Mouse (Mus musculus) limb, embryonic 15.5 days (tissue): Measurements from ENCODE around the gene Nckap5l. TPM values are rescaled to one million over a fixed set of nuclear protein-coding genes. Genes with fewer than 3 reads are reported as not detected.

ENCODE experiments used
- ATAC-seq: fragments of 200-750 bp; cut with Nextera tagmentation; 2 replicates; pipeline ENCODE4 v1.8.0; 2017; ENCODE audit warnings: low read depth, moderate TSS enrichment; ENCODE audit not compliant: insufficient number of reproducible peaks, low FRiP score, low TSS enrichment
- H3K27ac ChIP-seq: fragments of 300-500 bp; sonication (generic); 2 replicates; pipeline ENCODE4 v1.5.1; 2015; ENCODE audit warnings: moderate library complexity, mild to moderate bottlenecking, inconsistent platforms
- H3K27me3 ChIP-seq: fragments of 300-500 bp; sonication (generic); 2 replicates; pipeline ENCODE4 v1.6.1; 2015; ENCODE audit warnings: inconsistent platforms
- H3K36me3 ChIP-seq: fragments of 300-500 bp; sonication (generic); 2 replicates; pipeline ENCODE4 v1.6.1; 2015; ENCODE audit warnings: inconsistent platforms
- H3K4me1 ChIP-seq: fragments of 300-500 bp; sonication (generic); 2 replicates; pipeline ENCODE4 v1.6.1; 2015; ENCODE audit warnings: inconsistent platforms
- H3K4me2 ChIP-seq: fragments of 300-500 bp; sonication (generic); 2 replicates; pipeline ENCODE4 v1.6.1; 2015; ENCODE audit warnings: mild to moderate bottlenecking, inconsistent platforms
- H3K4me3 ChIP-seq: fragments of 300-500 bp; sonication (generic); 2 replicates; pipeline ENCODE4 v1.5.1; 2015; ENCODE audit warnings: mild to moderate bottlenecking, inconsistent platforms
- H3K9ac ChIP-seq: fragments of 300-500 bp; sonication (generic); 2 replicates; pipeline ENCODE4 v1.6.1; 2015; ENCODE audit warnings: inconsistent platforms
- H3K9me3 ChIP-seq: fragments of 300-500 bp; sonication (generic); 2 replicates; pipeline ENCODE4 v1.6.1; 2016; ENCODE audit warnings: inconsistent platforms
- WGBS: fragments of 180-500 bp; shearing (Covaris S2); methylation state at CpG from one replicate; pipeline ENCODE4 v1.1.7; 2015; 5-methylcytosine and 5-hydroxymethylcytosine counted together
- polyA plus RNA-seq: library from polyadenylated mRNA; unstranded; fragments of >200 nt; fragmentation: Nextera tagmentation; extraction: Ambion mirVana; gene quantifications from 2 replicates; pipeline ENCODE4 v1.2.1, GENCODE M21; 2015

The Nckap5l gene
- polyA plus RNA-seq, 1 experiment from 2014 or later, result 10.5 TPM

DNA sequence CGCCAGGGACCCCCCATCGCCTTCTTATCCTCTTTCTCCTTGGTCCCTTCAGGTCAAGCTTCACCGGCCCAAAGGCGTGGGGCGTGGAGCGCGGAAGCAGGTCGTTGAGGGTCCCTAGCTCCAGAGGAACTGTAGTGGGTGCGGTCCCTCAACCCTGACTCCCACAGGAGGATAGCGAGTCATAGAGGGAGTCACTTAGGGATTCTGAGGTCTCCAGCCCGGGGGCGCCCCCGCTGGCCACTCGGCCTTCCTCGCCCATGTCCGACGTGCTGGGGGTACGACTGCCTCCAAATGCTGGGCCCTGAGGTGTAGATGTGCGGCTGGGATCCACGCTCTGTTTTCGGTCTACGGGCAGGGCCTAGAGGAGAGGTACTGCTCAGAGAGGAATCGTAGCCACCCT is 35.0 kb downstream of the Nckap5l start:
- Histone ChIP-seq H3K36me3 (peaks cover 60% of the 10 kb centered on the region), H3K9ac (no peak overlapping the region), H3K27me3 (no peaks in the 10 kb centered on the region), H3K4me2 (no peak overlapping the region), H3K27ac (0 out of 2 replicates have a peak overlapping the region, but pooled peaks have one; percentile 38), H3K4me1 (peaks cover 46% of the 10 kb centered on the region), H3K9me3 (no peaks in the 10 kb centered on the region), H3K4me3 (no peak overlapping the region)
- no peak for ATAC-seq
- 93% methylated on average over 23 of the region's 23 CpGs for WGBS

DNA sequence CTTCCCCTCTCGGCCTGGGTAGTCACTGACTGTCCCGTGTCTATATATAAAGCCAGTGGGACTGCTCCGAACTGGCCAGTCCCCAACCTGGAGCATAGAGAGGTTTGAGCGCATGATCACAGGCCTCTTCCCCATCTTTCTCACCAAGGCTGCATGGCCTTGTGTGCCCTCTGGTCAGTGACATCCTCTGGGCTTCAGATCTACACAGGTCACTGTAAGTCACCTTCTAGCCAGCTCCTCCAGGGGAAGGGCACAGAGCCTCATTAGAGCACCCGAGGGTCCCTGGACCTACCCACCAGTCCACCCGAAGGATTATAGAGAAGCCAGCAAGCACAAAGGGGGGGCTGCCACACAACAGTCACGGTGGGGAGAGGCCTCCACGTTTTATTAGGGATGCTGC is 35.9 kb downstream of the Nckap5l start:
- no peaks in the 10 kb centered on the region for H3K27me3 ChIP-seq
- no peaks in the 10 kb centered on the region for H3K9me3 ChIP-seq
- H3K4me1 ChIP-seq, result peaks cover 45% of the 10 kb centered on the region
- peak overlapping the region; percentile 92 for H3K27ac ChIP-seq
- ATAC-seq, result no peak
- H3K4me2 ChIP-seq, result no peak overlapping the region
- H3K4me3 ChIP-seq, result no peak overlapping the region
- H3K9ac ChIP-seq, result no peak overlapping the region
- H3K36me3 ChIP-seq, result peaks cover 51% of the 10 kb centered on the region
- WGBS, result 76% methylated on average over 8 of the region's 8 CpGs

DNA sequence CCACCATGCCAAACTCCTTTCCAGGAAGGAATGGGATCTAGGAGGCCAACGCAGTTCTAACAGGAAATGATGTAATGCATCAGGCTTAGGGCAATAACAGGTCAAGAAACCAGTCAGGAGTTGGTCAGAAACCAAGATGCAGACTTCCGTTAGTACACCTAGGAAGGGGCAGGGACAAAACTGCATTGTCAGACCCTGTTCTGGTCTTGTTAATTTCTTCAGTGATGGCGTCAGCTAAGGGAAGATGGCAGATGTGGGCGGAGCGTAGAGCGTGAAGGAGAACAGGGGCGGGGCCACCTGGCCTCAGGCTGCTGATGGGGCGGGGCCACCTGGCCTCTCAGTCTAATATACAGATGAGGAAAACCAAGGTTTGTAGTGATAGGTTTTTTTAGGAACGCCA is 36.4 kb downstream of the Nckap5l start:
- Histone ChIP-seq H3K4me3 (no peak overlapping the region), H3K9me3 (no peaks in the 10 kb centered on the region), H3K36me3 (peaks cover 46% of the 10 kb centered on the region), H3K9ac (no peak overlapping the region), H3K4me2 (peak overlapping the region; percentile 40; the same call in 1 of the 2 replicates), H3K27ac (peak overlapping the region; percentile 92), H3K27me3 (no peaks in the 10 kb centered on the region), H3K4me1 (peaks cover 48% of the 10 kb centered on the region)
- no peak for ATAC-seq
- 61% methylated on average over 9 of the region's 9 CpGs for WGBS

DNA sequence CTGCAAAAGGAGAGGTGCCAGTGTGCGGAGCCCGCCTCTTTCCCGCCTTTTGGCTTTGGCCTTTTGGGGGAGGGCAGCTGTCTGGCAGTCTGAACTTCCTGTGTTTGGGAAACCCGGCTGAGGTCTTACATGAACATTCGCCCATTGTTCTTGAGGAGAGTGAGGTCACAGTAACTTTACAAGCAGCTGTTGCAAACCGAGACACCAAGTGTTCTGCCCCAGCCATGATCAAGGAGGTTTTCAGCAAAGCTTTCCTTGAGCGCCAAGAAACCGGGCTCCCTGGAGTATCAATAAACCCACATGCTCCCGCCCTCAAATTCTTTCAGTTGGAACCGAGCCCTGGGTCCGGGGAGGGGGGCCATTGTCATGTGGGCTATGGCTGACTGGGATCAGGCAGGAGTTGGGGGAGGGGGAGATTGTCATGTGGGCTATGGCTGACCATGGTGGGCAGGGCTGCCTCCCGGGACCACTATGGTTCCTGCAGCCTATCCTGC is 37.0 kb downstream of the Nckap5l start:
- Histone ChIP-seq H3K4me2 (peak overlapping the region; percentile 40), H3K27ac (peak overlapping the region; percentile 92), H3K9me3 (no peaks in the 10 kb centered on the region), H3K36me3 (peaks cover 40% of the 10 kb centered on the region), H3K4me1 (peaks cover 49% of the 10 kb centered on the region), H3K9ac (no peak overlapping the region), H3K4me3 (peak overlapping the region; percentile 14), H3K27me3 (no peaks in the 10 kb centered on the region)
- peak; percentile 74 for ATAC-seq
- 6% methylated on average over 12 of the region's 12 CpGs for whole genome bisulfite sequencing

DNA sequence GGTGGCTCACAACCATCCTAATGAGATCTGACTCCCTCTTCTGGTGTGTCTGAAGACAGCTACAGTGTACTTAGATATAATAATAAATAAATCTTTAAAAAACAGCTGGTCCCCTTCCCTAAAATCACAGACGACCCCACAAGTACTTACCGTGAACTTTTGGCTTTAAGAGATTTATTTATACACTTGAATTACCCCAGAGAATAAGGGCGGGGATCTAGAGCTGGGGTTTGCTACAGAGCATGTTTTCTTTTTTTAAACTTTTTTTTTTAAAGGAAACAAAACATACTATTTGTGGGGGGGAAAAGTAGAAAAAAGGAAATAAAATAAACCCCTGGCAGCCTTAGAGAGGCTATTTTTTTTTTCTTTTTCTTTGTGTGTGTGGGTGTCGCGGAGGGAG is 37.4 kb downstream of the Nckap5l start:
- Histone ChIP-seq H3K4me1 (peaks cover 46% of the 10 kb centered on the region), H3K36me3 (peaks cover 36% of the 10 kb centered on the region), H3K27me3 (no peaks in the 10 kb centered on the region), H3K4me2 (peak overlapping the region; percentile 40), H3K9me3 (no peaks in the 10 kb centered on the region), H3K4me3 (peak overlapping the region; percentile 14; the same call in 1 of the 2 replicates), H3K9ac (no peak overlapping the region), H3K27ac (peak overlapping the region; percentile 92)
- no peak for ATAC-seq
- WGBS, result 13% methylated on average over 4 of the region's 5 CpGs

DNA sequence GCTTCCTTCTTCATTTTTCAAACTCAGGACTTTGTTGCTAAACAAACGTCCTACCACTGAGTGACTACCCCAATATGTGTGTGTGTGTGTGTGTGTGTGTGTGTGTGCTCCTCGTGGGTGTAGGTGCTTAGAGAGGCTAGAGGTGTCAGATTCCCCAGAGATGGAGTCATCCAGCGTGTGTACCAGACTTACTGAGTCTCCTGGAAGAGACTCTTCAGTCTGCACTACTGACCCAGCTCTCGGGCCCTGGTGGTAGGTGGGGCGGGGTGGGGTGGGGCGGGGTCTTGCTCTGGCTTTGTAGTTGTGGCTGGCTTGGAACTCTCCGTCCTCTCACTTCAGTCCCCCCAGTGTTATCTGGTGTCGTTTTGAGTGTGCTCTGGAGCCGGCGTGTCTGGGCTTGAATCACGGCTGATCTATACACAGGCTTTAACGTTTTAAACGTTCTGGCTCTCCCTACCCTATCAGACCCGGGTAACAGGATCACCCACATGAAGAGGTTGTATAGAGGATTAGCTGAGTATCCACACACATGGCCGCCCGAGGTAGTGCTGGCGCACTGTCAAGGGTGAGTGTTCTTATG is 39.8 kb downstream of the Nckap5l start:
- Histone ChIP-seq H3K9me3 (no peaks in the 10 kb centered on the region), H3K4me2 (no peak overlapping the region), H3K4me3 (no peak overlapping the region), H3K36me3 (peaks cover 13% of the 10 kb centered on the region), H3K9ac (no peak overlapping the region), H3K27me3 (no peaks in the 10 kb centered on the region), H3K27ac (peak overlapping the region; percentile 51), H3K4me1 (peaks cover 42% of the 10 kb centered on the region)
- 25% methylated on average over 17 of the region's 17 CpGs for WGBS
- no peak for ATAC-seq

DNA sequence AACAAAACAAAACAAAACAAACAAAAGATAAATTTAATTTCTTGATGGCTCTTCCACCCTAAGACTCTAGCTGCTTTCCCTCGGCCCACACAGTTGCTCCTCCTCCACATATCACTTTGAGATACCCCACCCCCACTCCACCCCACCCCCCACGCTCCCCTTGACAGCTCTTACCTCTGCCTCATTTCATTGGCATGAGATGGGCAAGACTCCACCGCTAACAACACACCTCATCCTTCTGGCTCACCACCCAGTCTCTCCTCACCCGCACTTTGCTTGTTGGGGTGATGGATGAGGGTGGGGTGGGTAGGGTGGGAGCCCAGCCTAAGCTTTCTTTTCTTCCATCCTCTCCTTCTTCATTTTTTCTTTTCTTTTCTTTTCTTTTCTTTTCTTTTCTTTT is 40.6 kb downstream of the Nckap5l start:
- Histone ChIP-seq H3K27me3 (no peaks in the 10 kb centered on the region), H3K9me3 (no peaks in the 10 kb centered on the region), H3K9ac (no peak overlapping the region), H3K36me3 (peaks cover 5% of the 10 kb centered on the region), H3K27ac (no peak overlapping the region), H3K4me1 (peaks cover 37% of the 10 kb centered on the region), H3K4me2 (no peak overlapping the region), H3K4me3 (no peak overlapping the region)
- WGBS, result 35% methylated on average over 4 of the region's 4 CpGs
- no peak for ATAC-seq

DNA sequence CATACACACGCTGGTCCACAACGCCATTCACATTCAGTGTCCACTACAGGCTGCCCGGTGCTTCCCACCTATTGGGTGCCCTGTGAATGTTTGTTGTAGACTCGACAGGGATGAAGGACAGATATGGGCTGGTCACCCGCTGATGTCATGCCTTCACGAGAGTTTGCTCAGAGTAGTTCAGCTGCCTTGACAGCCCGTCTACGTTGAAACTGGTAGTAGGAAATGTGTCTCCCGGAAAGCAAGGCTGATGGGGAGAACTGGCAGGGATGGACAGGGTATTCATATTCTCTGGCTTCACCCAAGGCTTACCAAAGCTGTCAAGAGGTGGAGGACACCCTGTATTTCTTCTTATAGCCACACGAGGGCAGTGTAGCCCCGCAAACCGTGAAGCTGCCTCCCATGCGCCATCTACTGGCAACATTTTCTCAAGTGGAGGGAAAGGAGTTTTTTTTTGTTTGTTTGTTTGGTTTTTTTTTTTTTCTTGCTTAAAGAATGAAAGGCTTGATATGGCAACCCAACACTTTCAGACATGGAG is 41.1 kb downstream of the Nckap5l start:
- H3K9ac ChIP-seq, result no peak overlapping the region
- H3K27ac ChIP-seq, result no peak overlapping the region
- 15% methylated on average over 13 of the region's 13 CpGs for WGBS
- no peaks in the 10 kb centered on the region for H3K9me3 ChIP-seq
- no peak for ATAC-seq
- no peak overlapping the region for H3K4me3 ChIP-seq
- H3K4me1 ChIP-seq, result peaks cover 35% of the 10 kb centered on the region
- H3K4me2 ChIP-seq, result no peak overlapping the region
- H3K36me3 ChIP-seq, result no peaks in the 10 kb centered on the region
- no peaks in the 10 kb centered on the region for H3K27me3 ChIP-seq

DNA sequence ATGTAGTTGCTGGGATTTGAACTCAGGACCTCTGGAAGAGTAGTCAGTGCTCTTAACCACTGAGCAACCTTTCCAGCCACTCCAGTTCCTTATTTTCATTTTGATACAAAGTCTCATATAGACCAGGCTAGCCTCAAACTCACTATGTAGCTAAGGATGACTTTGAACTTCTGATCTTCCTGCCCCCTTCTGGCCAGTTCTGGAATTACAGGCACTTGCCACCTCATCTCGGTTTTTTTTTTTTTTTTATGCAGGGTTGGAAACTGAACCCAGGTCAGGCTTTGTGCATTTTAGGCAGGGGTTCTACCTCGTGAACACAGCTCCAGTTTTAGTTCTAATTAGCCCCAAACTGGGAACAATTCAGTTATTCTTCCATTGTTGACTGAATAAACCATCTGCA is 41.8 kb downstream of the Nckap5l start:
- no peak overlapping the region for H3K9ac ChIP-seq
- H3K9me3 ChIP-seq, result no peaks in the 10 kb centered on the region
- no peak overlapping the region for H3K4me3 ChIP-seq
- H3K27ac ChIP-seq, result no peak overlapping the region
- H3K27me3 ChIP-seq, result no peaks in the 10 kb centered on the region
- H3K4me1 ChIP-seq, result peaks cover 29% of the 10 kb centered on the region
- no peaks in the 10 kb centered on the region for H3K36me3 ChIP-seq
- H3K4me2 ChIP-seq, result no peak overlapping the region
- no peak for ATAC-seq
- WGBS, result 12% methylated on average over 2 of the region's 2 CpGs

DNA sequence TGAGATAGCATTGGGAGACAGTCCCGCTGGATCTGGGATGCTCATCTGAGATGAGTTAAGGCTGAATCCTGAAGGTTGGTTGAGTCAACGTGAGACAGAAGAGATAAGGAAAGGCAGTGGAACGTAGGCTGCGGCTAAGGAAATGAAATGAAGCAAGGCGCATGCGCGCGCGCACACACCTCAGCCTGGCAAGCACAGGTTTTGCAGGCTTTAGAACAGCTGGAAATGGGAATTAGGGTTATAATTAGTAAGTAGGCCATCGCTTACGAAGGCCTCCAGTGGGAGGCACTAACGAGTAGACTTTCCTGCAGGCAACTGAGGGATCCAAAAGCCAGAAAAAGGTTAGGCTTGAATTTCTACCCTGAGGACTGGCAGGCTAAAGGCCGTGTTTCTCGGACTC is 45.8 kb downstream of the Nckap5l start:
- no peak for ATAC-seq
- H3K36me3 ChIP-seq, result peaks cover 38% of the 10 kb centered on the region
- H3K9me3 ChIP-seq, result no peaks in the 10 kb centered on the region
- no peak overlapping the region for H3K27ac ChIP-seq
- 53% methylated on average over 14 of the region's 14 CpGs for WGBS
- 0 out of 2 replicates have a peak overlapping the region, but pooled peaks have one; percentile 5 for H3K4me2 ChIP-seq
- H3K9ac ChIP-seq, result no peak overlapping the region
- H3K4me3 ChIP-seq, result no peak overlapping the region
- no peaks in the 10 kb centered on the region for H3K27me3 ChIP-seq
- peaks cover 7% of the 10 kb centered on the region; the same call in 1 of the 2 replicates for H3K4me1 ChIP-seq

DNA sequence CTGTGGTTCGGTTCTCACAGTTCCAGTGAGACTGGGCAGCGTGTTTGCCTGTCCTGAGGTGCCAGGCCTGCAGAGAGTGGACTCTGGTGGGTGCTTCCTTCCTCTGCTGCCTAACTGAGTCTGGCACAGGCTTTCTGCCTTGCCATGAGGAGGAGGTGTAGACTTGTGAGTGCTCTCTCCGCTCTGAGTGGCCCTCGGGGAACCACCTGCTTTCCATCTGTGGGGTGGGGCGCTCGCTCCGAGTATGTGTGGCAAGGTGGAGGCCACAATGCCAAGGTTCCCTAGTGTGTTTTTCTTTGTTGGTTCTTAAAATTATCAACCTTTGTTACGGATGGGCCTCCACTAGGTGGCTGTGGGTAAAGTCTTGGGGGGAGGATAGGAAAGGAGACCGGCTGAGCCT is 48.7 kb downstream of the Nckap5l start:
- Histone ChIP-seq H3K9ac (no peak overlapping the region), H3K27ac (no peak overlapping the region), H3K4me3 (no peak overlapping the region), H3K4me2 (no peak overlapping the region), H3K4me1 (0 out of 2 replicates have a peak, but pooled peaks cover 3% of the 10 kb centered on the region), H3K36me3 (peaks cover 67% of the 10 kb centered on the region), H3K27me3 (no peaks in the 10 kb centered on the region), H3K9me3 (no peaks in the 10 kb centered on the region)
- 79% methylated on average over 9 of the region's 9 CpGs for WGBS
- ATAC-seq, result no peak

DNA sequence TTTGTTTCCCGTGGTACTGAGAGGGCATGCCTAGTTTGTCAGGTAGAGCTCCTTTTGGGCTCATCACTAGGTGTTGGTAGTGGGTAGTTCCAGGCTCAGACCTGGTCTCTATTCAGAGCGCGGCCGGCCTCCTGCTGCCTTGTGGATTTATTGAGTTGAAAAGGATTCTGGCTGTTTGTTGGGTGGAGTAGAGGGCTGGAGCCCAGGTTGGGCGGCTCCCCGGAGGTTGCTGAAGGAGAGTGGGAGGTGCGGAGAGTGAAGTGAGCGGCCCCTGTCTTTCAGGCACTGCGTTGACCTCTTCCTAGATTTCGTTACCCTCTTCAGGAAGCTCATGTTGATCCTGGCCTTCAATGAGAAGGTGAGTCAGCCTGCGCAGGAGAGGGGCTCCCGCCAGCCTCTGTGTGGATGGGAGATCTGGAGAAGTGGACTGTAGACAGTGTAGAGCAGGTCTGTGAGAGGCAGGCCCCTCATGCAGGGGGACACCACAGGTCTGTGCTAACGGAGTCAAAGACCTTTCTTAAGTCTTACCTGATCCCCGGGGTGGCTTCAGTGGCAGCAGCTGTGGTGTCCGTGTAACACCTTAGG is 50.5 kb downstream of the Nckap5l start:
- Histone ChIP-seq H3K27me3 (no peaks in the 10 kb centered on the region), H3K27ac (no peak overlapping the region), H3K9ac (no peak overlapping the region), H3K4me2 (no peak overlapping the region), H3K4me3 (no peak overlapping the region), H3K36me3 (peaks cover 82% of the 10 kb centered on the region), H3K9me3 (no peaks in the 10 kb centered on the region), H3K4me1 (0 out of 2 replicates have a peak, but pooled peaks cover 3% of the 10 kb centered on the region)
- WGBS, result 90% methylated on average over 15 of the region's 15 CpGs
- no peak for ATAC-seq
